Mouse (Mus musculus): ENCODE results near the gene Spns3.
A peak's percentile ranks its signal among the peaks of the same experiment; 100 is the strongest.

The Spns3 gene

GRCm38 (mm10) chr11:72550134-72550988 lies at the start of gene Spns3:
Spns3 (minus strand) TSS chr11:72550506.
- DNase-seq: no peak

GRCm38 (mm10) chr11:72597780-72598179 lies 47.5 kb upstream of the Spns3 start:
- no peak for DNase-seq

- no peak for DNase-seq
These were observed 44.9 kb upstream of the Spns3 start for GRCm38 (mm10) chr11:72595010-72595737.

GRCm38 (mm10) chr11:72587537-72588233 lies 37.4 kb upstream of the Spns3 start:
- DNase-seq: no peak

GRCm38 (mm10) chr11:72586570-72586969 lies 36.3 kb upstream of the Spns3 start:
- DNase-seq: no peak

- DNase-seq: no peak
These were observed 32.8 kb upstream of the Spns3 start for GRCm38 (mm10) chr11:72583092-72583491.

- DNase-seq: no peak
These were observed 32.1 kb upstream of the Spns3 start for GRCm38 (mm10) chr11:72582448-72582705.

- no peak for DNase-seq
These were observed 31.5 kb upstream of the Spns3 start for GRCm38 (mm10) chr11:72581609-72582447.

- no peak for DNase-seq
These were observed 28.2 kb upstream of the Spns3 start for GRCm38 (mm10) chr11:72578471-72578870.

- no peak for DNase-seq
These were observed 26.4 kb upstream of the Spns3 start for GRCm38 (mm10) chr11:72576466-72577351.

- no peak for DNase-seq
These were observed 25.8 kb upstream of the Spns3 start for GRCm38 (mm10) chr11:72576111-72576465.

GRCm38 (mm10) chr11:72573819-72574218 lies 23.5 kb upstream of the Spns3 start:
- no peak for DNase-seq

- DNase-seq: peak; percentile 80
These were observed 20.1 kb upstream of the Spns3 start for GRCm38 (mm10) chr11:72570319-72570979.

- DNase-seq: no peak
These were observed 19.5 kb upstream of the Spns3 start for GRCm38 (mm10) chr11:72569671-72570318.

GRCm38 (mm10) chr11:72569051-72569450 lies 18.7 kb upstream of the Spns3 start:
- DNase-seq: no peak

GRCm38 (mm10) chr11:72566816-72567338 lies 16.6 kb upstream of the Spns3 start:
- peak; percentile 88 for DNase-seq

- DNase-seq: no peak
These were observed 16.0 kb upstream of the Spns3 start for GRCm38 (mm10) chr11:72566304-72566703.

- peak; percentile 40 for DNase-seq
These were observed 14.0 kb upstream of the Spns3 start for GRCm38 (mm10) chr11:72564232-72564807.

GRCm38 (mm10) chr11:72560661-72561060 lies 10.4 kb upstream of the Spns3 start:
- no peak for DNase-seq

GRCm38 (mm10) chr11:72558155-72558554 lies 7.8 kb upstream of the Spns3 start:
- DNase-seq: no peak
